Mouse (Mus musculus) 3134 (cell line): Measurements from ENCODE around the gene Ocrl.

Experiments used
- DNase-seq: peaks from one replicate; pipeline ENCODE4 v3.0.0-alpha.2; 2011; ENCODE audit warnings: low spot score; ENCODE audit not compliant: insufficient read length; ENCODE audit errors: extremely low read depth

Ocrl gene

GRCm38 (mm10) chrX:47912306-47912792 lies at the start of gene Ocrl:
TSS of gene Ocrl (plus strand) at chrX:47912387.
- peak; percentile 83 for DNase-seq

- no peak for DNase-seq
Observed at GRCm38 (mm10) chrX:47880052-47880451, 32.1 kb upstream of the Ocrl start.

- DNase-seq = no peak
Observed at GRCm38 (mm10) chrX:47882813-47883212, 29.4 kb upstream of the Ocrl start.

GRCm38 (mm10) chrX:47887401-47887800 lies 24.8 kb upstream of the Ocrl start:
- DNase-seq = no peak

GRCm38 (mm10) chrX:47891243-47891906 lies 20.8 kb upstream of the Ocrl start:
- no peak for DNase-seq

- no peak for DNase-seq
Observed at GRCm38 (mm10) chrX:47891907-47892430, 20.2 kb upstream of the Ocrl start.

GRCm38 (mm10) chrX:47892431-47893024 lies 19.7 kb upstream of the Ocrl start, which contains the start of gene Smarca1:
TSS of gene Smarca1 (minus strand) at chrX:47892974.
- no peak for DNase-seq

- DNase-seq = peak; percentile 32
Observed at GRCm38 (mm10) chrX:47912904-47913542, 836 bp downstream of the Ocrl start.

- no peak for DNase-seq
Observed at GRCm38 (mm10) chrX:47913543-47913938, 1.4 kb downstream of the Ocrl start.

- DNase-seq = no peak
Observed at GRCm38 (mm10) chrX:47916831-47917230, 4.6 kb downstream of the Ocrl start.

GRCm38 (mm10) chrX:47920541-47920940 lies 8.4 kb downstream of the Ocrl start:
- no peak for DNase-seq

GRCm38 (mm10) chrX:47927981-47928380 lies 15.8 kb downstream of the Ocrl start:
- no peak for DNase-seq

- DNase-seq = peak; percentile 16
Observed at GRCm38 (mm10) chrX:47930449-47930848, 18.3 kb downstream of the Ocrl start.

GRCm38 (mm10) chrX:47934352-47934751 lies 22.2 kb downstream of the Ocrl start:
- no peak for DNase-seq

- DNase-seq = no peak
Observed at GRCm38 (mm10) chrX:47936885-47937284, 24.7 kb downstream of the Ocrl start.

GRCm38 (mm10) chrX:47937740-47938139 lies 25.6 kb downstream of the Ocrl start:
- DNase-seq = no peak

GRCm38 (mm10) chrX:47949729-47950128 lies 37.5 kb downstream of the Ocrl start:
- no peak for DNase-seq

- DNase-seq = no peak
Observed at GRCm38 (mm10) chrX:47962579-47962978, 50.4 kb downstream of the Ocrl start.

GRCm38 (mm10) chrX:47970371-47970770 lies 58.2 kb downstream of the Ocrl start:
- no peak for DNase-seq

GRCm38 (mm10) chrX:47970864-47971263 lies 58.7 kb downstream of the Ocrl start:
- DNase-seq = no peak

- no peak for DNase-seq
Observed at GRCm38 (mm10) chrX:47971366-47972128, 59.4 kb downstream of the Ocrl start.
